Mouse (Mus musculus) gastrocnemius, adult 2 months (tissue): Measurements from ENCODE around the gene Cd5. TPM values are rescaled to one million over a fixed set of nuclear protein-coding genes. Genes with fewer than 3 reads are reported as not detected.

Experiments
- DNase-seq: peaks from one replicate; pipeline ENCODE4 v3.0.0; 2022
- H3K27ac ChIP-seq: fragments of 200-600 bp; 2 replicates; pipeline ENCODE4 v1.8.1; 2022; ENCODE audit warnings: mild to moderate bottlenecking
- H3K4me3 ChIP-seq: fragments of 200-600 bp; 2 replicates; pipeline ENCODE4 v1.8.1; 2022; ENCODE audit warnings: mild to moderate bottlenecking, moderate library complexity
- CTCF ChIP-seq: fragments of 200-600 bp; IDR thresholded peaks from 2 replicates; pipeline ENCODE4 v1.8.1; 2022; ENCODE audit warnings: antibody characterized with exemption, mild to moderate bottlenecking, moderate library complexity
- intact Hi-C: fragments of 180-260 bp; cut with DNase I; formaldehyde crosslinking; loops from one replicate; pipeline ENCODE4 v1.15.1; 2025
- total RNA-seq, 2 experiments: library from RNA; stranded (reverse); gene quantifications; 2 replicates each; pipeline ENCODE4 v1.2.3; 2021

Gene Cd5
- total RNA-seq, 2 experiments from 2014 or later, result not detected

DNA sequence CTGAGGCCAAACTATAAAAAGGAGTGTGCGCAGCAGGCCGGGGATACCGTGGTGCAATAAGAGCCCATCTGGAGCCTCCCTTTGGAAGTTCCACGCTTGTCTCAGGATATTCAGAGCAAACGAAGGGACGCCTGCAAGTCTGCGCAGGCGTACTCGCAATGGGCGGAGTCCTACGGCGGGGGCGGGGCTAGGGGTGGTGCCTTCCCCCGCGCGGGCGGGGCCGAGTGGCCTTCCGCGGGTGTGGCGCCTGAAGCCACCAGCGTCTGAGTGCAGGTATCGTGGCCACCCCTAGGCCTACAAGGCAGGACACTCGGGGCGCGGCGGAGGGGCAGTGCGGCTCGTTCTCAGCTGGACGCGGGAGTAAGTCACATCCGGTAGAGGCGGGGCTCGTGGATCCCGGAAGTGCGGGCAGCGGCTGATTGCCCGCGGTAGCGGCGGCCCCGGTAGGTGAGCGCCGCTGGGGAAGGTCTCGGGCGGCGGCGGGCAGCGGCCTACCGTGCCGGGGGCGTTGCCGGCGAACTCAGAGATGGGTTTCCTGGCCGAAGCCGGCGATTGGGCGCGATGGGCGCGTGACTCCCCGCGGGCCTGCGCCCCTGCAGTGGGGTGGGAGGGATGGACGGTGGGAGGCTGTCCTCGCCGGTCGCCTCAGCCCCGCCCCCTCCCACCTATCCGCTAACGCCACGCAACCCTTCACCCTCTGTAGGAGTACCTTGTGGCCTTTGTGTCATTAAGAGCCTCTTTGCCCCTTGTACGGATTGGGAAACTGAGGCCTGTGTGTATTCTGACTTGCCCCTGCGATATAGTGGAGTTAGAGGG, 50.1 kb downstream of the Cd5 start, which contains the start of gene Vps37c:
Vps37c (plus strand) TSS at position 199 of the 816 bp plus-strand sequence.
- TF ChIP-seq CTCF, result peak; percentile 4; the same call in 1 of the 2 replicates
- H3K4me3 ChIP-seq, result peak within 1 kb of the TSS; percentile 79
- intact Hi-C loops, result no loop called here
- H3K27ac ChIP-seq, result peak within 1 kb of the TSS; percentile 98
- DNase-seq, result peak; percentile 94

DNA sequence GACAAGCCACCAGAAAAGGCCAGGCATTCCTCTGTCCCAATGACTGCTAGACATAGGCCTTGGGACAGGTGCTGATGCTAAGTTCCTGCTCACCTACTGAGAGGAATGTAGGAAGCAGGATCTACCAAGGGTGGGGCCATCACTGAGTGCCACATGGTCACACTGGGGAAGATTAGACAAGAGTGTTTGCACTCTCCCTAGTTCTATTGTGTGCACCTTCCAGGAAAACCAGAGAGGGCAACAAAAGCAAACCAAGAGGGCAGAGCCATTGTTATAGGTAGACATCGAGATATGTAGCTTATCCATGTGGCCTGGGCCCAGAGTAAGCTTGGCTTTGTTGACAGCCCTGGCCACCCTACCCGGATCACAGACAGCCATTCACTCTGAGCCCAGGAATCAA, 53.1 kb downstream of the Cd5 start:
- no peak for TF ChIP-seq CTCF

DNA sequence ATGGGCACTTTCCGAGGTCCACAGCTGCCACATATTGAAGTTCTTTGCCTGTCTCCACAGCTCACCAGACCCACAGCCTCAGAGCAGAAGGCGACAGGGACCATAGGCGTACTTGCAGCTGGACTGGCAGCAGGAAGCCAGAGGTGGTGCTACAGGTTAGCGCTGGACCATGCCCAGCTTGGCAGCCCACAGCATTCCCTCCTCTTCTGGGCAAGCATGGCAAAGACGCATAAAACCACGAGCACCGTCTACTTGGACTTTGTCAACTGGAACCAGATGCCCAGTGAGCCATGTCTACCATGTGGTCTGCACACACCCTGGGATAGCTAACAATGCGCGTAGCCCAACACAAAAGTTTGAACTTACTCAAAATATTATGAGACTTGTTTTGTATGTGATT, 53.7 kb downstream of the Cd5 start:
- Histone ChIP-seq H3K4me3 (no peak overlapping the region), H3K27ac (no peak overlapping the region)
- no peak for DNase-seq
- intact Hi-C loops, result no loop called here
- TF ChIP-seq CTCF, result no peak

More for the DNA sequence above, 53.1 kb downstream of the Cd5 start:
- Histone ChIP-seq H3K27ac (no peak overlapping the region), H3K4me3 (no peak overlapping the region)
- intact Hi-C loops, result no loop called here
- no peak for DNase-seq

DNA sequence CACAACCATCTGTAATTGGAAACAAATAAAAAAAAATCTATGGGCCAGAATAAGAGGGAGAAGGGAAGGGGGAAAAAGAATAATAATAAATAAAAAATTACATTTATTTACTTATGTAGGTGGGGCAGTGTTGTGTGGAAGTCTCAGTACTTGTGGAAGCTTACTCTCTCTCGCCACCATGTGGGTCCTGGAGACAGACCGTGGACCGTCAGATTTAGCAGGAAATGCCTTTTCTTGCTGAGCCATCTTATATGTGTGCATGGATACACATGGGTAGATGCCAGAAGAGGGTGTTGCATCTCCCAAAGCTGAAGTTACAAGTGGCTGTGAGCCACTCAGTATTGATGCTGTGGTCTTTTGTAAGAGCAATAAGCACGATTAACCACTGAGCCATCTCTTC, 57.2 kb downstream of the Cd5 start:
- H3K4me3 ChIP-seq, result no peak overlapping the region
- intact Hi-C loops, result no loop called here
- no peak for TF ChIP-seq CTCF
- DNase-seq, result no peak
- H3K27ac ChIP-seq, result no peak overlapping the region

DNA sequence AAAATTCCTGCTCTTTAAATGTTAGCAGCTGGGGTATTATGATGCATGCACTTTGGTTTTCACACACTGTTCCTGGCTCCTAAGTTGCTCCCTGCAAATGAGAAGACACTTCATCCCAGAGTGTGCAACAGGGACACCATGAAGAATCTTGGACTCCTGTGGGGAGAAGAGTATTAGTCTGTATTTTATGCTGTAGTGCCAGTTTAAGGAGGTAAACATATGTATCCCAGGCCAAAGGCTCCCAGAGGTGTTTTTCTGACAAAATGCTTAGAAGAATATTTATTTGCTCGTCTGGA, 60.1 kb downstream of the Cd5 start:
- intact Hi-C loops, result loop anchor here (1.0 to 2.0 kb wide), 2 partner anchors 31 to 280 kb away; no protein-coding TSS in a partner anchor
- TF ChIP-seq CTCF, result no peak

DNA sequence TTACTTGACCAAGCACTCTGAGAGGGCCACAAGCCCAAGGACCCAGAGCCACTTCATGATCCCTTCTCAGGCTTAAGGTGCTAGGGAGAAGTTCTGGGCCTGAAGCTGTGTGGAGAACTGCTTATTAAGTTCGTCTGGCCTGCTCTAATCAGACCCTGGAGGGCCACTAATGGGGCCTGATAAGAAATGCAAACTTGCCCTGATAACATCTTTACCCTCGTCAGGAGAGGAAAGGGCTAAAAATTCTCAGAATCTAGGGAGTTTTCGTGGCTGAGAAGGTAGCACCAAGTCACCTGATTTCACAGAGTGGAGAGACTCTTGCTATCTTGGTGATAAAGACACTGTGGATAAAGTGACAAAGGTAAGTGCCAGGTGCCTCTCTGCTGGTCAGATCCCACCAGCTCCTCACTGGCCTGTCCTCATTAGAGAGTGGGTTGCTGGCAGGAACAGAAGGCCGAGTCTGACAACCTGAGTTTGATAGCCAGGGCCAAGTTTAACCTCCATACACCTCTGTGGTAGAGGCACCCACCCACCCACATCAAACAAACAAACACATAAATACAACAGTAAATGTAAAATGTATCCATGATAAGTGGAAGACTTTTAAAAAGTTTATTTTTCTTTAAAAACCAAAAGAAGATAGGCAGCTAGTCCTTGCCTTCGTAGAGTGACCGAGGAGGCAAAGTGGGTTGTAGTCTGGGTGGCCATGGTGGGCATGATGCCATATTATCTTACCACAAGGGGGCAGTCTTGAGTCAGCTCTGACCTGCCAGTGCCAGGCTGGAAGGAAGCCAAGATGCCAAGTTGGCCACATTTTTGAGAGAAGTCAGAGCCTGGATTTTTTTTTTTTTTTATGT, 60.7 kb downstream of the Cd5 start, which contains the start of gene Pga5:
Pga5 (minus strand) TSS at position 157 of the 857 bp plus-strand sequence.
- Histone ChIP-seq H3K27ac (no peak within 1 kb of the TSS; the same call in 1 of the 2 replicates), H3K4me3 (no peak within 1 kb of the TSS)
- TF ChIP-seq CTCF, result peak; percentile 94
- DNase-seq, result peak; percentile 88
- intact Hi-C loops, result loop anchor here (1.0 to 2.0 kb wide), 2 partner anchors 31 to 281 kb away; no protein-coding TSS in a partner anchor

More for the DNA sequence above, 60.1 kb downstream of the Cd5 start:
- DNase-seq, result no peak
- H3K27ac ChIP-seq, result no peak overlapping the region; the same call in 1 of the 2 replicates
- H3K4me3 ChIP-seq, result no peak overlapping the region

DNA sequence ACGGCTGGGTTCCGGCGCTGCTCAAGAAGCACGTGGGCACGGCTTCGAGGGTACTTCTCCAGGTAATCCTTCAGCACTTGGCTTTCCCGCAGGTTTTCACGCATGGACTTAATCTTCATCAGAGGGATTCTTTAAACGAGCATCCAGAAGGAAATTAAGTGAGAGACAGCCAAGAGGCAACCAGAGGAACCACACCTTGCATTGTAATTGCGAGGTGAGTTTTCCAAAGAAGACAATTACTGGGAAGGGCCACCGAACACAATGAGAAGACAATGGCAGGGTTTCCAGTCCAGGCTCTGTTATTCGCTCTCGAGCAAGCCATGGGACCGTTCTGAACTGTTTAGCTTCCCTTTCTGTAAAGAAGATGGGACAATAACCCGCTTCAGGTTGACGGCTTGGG, 62.1 kb downstream of the Cd5 start:
- Histone ChIP-seq H3K4me3 (no peak overlapping the region), H3K27ac (no peak overlapping the region)
- DNase-seq, result no peak
- intact Hi-C loops, result no loop called here
- TF ChIP-seq CTCF, result no peak; the same call in 1 of the 2 replicates

DNA sequence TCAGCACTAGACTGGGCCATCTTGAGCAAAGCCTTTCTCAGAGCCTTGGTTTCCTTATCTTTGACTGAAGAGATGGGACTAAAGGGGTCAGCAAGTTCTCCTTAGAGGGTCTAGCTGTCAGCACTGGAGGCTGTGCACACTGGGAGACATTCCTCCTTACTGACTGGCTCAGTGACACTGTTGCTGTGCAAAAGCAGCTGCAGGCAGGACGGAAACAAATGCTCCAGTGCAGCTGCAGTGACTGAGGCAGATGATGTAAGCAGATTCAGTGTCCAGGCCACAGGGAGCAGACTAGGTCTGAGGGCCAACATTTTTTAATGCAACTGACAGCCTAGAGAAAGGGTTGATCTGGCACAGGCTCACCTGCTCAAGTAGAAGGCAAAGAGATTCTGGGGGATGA, 65.5 kb downstream of the Cd5 start:
- TF ChIP-seq CTCF, result no peak
- no peak for DNase-seq
- intact Hi-C loops, result no loop called here
- H3K27ac ChIP-seq, result no peak overlapping the region
- H3K4me3 ChIP-seq, result no peak overlapping the region

DNA sequence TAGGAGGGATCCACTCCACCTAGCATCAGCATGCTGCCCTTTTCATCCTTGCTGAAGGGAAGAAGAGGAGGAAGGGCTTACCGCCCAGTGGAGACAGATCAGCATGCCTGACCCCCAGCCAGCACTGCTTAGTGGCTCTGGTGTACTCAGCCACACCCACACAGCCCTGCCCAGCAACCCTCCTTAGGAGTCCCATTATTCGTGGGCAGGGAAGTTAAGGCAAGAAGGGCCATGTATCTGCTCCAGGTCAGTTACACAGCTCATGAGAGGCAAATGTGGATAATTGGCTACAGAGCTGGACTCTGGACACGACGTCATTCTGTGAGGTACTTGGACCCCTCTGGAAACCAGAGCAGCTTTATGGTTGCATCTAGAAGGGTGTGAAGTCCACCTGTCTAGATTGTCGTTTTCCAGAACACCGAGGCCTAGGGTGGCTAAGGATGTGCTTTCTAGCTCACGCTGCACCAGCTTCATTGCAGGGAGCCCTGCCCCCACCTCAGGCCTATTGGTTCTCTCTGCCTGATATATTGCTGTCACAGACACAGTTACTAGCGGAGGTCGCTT, 66.9 kb downstream of the Cd5 start:
- intact Hi-C loops, result no loop called here
- no peak for TF ChIP-seq CTCF
- Histone ChIP-seq H3K27ac (no peak overlapping the region), H3K4me3 (no peak overlapping the region)
- DNase-seq, result no peak

DNA sequence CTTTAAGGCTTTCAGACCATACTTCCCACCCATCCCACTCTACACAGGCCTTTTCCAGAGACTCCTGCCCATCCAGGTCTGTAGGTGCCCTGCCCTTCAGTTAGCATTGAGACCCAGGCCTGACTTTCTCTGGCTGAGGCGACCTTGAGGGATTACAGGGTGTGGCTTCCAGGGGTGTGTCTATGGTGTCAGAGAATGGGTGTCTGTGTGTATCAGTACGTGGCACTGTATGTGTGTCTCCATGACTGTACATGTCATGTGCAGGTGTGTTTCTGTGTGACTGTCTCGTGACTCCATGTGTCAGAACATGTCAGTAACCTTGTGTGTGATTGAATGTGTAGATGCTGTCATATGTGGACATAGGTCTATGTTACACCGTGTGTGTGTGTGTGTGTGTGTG, 67.5 kb downstream of the Cd5 start:
- intact Hi-C loops, result no loop called here

More for the DNA sequence above, 67.5 kb downstream of the Cd5 start:
- TF ChIP-seq CTCF, result no peak
- H3K27ac ChIP-seq, result no peak overlapping the region
- DNase-seq, result no peak
- H3K4me3 ChIP-seq, result no peak overlapping the region

Other genes starting within 250 kb of the Cd5 start
- gene Cpsf7, start 213.7 kb downstream of the Cd5 start, total RNA-seq, result 10 to 100 TPM; 20.3 to 21.7 TPM
- 10 to 100 TPM; 42.4 to 62.9 TPM for gene Sdhaf2, start 212.9 kb downstream of the Cd5 start, total RNA-seq
- 1 to 10 TPM; 2.1 to 3.3 TPM for gene Tmem216, start 182.8 kb downstream of the Cd5 start, total RNA-seq
- 1 to 10 TPM; 6.3 to 6.4 TPM for gene Cyb561a3, start 161.8 kb downstream of the Cd5 start, total RNA-seq
- gene Tmem138, start 161.6 kb downstream of the Cd5 start, total RNA-seq, result 1 to 10 TPM; 1.5 TPM
- gene Ddb1, start 133.7 kb downstream of the Cd5 start, total RNA-seq, result 100 to 1,000 TPM; 128 to 132 TPM
- 1 to 10 TPM; 3.0 to 4.5 TPM for gene Tkfc, start 133.3 kb downstream of the Cd5 start, total RNA-seq
- gene Vwce, start 104.8 kb downstream of the Cd5 start, total RNA-seq, result not detected
- gene Pga5, start 60.9 kb downstream of the Cd5 start, total RNA-seq, result not detected
- 10 to 100 TPM; 20.7 to 26.3 TPM for gene Vps37c, start 50.3 kb downstream of the Cd5 start, total RNA-seq
- not detected for gene Cd6, start 91.1 kb upstream of the Cd5 start, total RNA-seq
- under 1 TPM; 0.31 to 0.53 TPM for gene Slc15a3, start 100.7 kb upstream of the Cd5 start, total RNA-seq
- 1 to 10 TPM; 2.8 to 7.2 TPM for gene Tmem132a, start 130.9 kb upstream of the Cd5 start, total RNA-seq
- 100 to 1,000 TPM; 227 to 255 TPM for gene Tmem109, start 143.0 kb upstream of the Cd5 start, total RNA-seq
- 100 to 1,000 TPM; 150 to 184 TPM for gene Prpf19, start 156.2 kb upstream of the Cd5 start, total RNA-seq
- not detected for gene Zp1, start 181.6 kb upstream of the Cd5 start, total RNA-seq
- not detected for gene Ptgdr2, start 198.2 kb upstream of the Cd5 start, total RNA-seq
- 10 to 100 TPM; 13.2 to 16.5 TPM for gene Ccdc86, start 210.3 kb upstream of the Cd5 start, total RNA-seq
- not detected for gene Ms4a10, start 235.7 kb upstream of the Cd5 start, total RNA-seq